Mouse (Mus musculus): ENCODE data around the gene Hoxa2. TPM values are rescaled to one million over a fixed set of nuclear protein-coding genes. Genes with fewer than 3 reads are reported as not detected.

Hoxa2 gene
- polyA plus RNA-seq, 1 experiment = 14.2 TPM

DNA sequence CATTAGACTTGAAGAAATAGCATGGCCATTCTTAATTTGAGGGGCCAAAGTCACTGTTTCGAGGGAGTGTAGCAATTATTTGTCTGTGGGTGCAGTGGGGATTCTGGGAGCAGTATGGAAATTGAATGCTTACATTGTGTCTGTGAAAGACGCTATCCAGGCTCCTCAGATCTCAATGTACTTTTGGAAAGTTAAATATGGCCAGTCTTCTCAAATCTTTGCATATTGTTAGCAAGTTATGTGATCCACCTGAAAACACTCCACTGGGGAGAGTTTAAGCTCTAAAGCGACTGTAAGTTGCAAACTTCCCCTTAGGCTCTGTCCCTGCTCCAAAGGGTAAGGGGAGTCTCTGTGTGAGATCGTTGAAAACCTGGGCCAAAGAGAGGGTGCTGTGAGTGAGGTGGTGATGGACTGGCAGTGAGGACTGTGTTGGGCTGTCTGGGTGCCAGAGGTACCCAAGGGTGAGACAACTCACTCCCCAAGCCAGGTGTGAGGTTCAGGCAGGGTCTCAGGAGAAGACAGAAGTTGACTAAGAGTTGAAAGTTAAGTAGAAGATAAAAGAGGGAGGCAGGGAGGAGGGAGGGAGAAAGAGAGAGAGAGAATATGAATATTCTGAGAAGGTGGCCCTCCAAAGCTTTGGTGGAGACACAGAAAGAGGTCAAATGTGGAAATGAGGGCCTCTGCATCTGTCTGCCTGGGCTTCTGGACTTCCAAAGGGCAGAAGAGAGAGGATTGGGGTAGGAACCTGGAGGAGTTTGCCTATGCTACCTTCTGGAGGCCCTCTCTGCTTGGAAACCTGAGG lies 42.5 kb upstream of the Hoxa2 start:
- TF ChIP-seq CTCF (IDR thresholded peaks at IDR 0.05; ENCODE audit: borderline replicate concordance, extremely low read depth, insufficient read depth, insufficient read length) = no peak
- TF ChIP-seq POLR2A (IDR thresholded peaks at IDR 0.05; ENCODE audit: borderline replicate concordance, extremely low read depth, insufficient read depth, insufficient read length, poor library complexity, severe bottlenecking) = no peak
- no peak for DNase-seq (ENCODE audit: low read depth)

DNA sequence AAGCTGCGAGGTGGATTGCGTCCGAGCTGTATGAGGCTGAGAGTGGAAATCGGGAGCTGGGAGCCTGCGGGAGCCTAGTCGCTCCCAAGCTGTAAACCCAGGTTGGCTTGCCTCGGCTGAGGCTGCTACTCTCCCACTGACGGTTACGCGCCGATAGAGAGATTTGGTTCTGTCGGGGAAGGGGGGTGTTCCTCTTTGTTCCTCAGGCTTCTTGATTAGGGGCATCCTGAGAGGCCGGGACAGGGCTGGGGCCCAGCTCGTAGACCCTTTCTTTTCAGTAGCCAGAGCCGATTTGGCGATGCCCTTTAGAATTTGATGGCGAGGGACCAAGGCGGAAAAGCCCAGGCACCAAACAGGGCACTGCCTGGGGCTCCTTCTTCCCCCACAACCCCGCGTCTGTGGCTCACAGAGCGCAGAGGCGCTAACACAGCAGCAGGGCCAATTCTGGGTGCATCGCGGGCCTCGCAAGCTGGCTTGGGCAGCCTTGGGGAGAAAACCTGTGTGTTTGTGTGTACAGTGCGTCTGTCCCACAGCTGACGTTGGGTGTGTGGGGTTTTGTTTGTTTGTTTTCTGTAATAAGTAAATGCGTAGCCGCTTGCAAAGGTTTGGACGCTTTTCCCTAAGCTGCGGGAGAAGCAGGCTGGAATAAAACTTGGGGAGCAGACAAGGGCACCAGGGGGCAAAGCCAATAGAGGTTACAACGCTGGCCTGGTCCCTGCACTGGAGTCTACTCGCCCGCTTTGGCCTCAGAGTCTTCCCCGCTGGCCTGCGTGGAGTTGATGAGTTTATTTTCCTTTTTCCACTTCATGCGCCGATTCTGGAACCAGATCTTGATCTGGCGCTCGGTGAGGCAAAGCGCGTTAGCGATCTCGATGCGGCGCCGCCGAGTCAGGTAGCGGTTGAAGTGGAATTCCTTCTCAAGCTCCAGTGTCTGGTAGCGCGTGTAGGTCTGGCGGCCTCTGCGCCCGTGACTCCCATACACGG lies 41.3 kb upstream of the Hoxa2 start:
- no peak for DNase-seq (ENCODE audit: low read depth)
- TF ChIP-seq CTCF (IDR thresholded peaks at IDR 0.05; ENCODE audit: borderline replicate concordance, extremely low read depth, insufficient read depth, insufficient read length) (no peak), POLR2A (IDR thresholded peaks at IDR 0.05; ENCODE audit: borderline replicate concordance, extremely low read depth, insufficient read depth, insufficient read length, poor library complexity, severe bottlenecking) (no peak)

DNA sequence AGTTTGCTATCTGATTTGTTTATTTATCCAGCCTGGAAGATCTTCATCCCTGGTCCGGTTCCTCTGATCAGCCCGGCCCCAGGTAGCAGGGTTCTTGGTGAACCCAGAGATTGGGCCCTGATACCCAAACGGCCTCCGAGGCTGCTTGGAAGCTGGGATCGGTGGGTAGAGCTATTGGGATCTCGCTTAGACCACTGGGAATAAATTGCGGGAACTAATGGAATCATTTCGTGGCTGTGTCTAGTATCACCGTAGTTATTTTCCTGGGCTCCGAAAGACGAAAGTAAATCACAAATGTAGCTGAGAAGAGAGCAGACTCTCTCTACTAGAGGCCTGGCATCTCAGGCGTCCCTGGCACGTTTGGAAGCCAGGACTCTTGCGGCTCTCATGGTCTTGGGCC lies 40.6 kb upstream of the Hoxa2 start:
- TF ChIP-seq POLR2A (IDR thresholded peaks at IDR 0.05; ENCODE audit: borderline replicate concordance, extremely low read depth, insufficient read depth, insufficient read length, poor library complexity, severe bottlenecking) (no peak), CTCF (IDR thresholded peaks at IDR 0.05; ENCODE audit: borderline replicate concordance, extremely low read depth, insufficient read depth, insufficient read length) (no peak)
- no peak for DNase-seq (ENCODE audit: low read depth)

DNA sequence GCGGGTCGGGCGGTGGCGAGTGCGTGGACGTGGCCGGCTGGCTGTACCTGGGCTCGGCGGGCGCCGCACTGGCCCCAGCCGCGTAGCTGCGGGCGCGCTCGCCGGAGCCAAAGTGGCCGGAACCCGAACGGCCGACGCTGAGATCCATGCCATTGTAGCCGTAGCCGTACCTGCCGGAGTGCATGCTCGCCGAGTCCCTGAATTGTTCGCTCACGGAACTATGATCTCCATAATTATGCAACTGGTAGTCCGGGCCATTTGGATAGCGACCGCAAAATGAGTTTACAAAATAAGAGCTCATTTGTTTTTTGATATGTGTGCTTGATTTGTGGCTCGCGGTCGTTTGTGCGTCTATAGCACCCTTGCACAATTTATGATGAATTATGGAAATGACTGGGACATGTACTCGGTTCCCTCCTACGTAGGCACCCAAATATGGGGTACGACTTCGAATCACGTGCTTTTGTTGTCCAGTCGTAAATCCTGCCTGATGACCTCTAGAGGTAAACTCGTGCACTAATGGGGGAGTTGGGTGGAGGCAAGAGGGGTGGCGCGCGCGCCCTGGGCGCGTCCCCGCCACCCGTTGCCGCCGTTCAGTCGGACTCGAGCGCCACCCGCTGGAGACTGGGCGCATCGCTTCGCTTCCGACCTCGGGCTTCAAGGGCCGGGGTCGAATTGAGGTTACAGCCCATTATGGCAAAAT lies 39.6 kb upstream of the Hoxa2 start, which contains the start of gene Hoxa5:
Gene Hoxa5 (minus strand): TSS at position 538 of the 703 bp plus-strand sequence.
- peak; percentile 71 for TF ChIP-seq CTCF (IDR thresholded peaks at IDR 0.05; ENCODE audit: borderline replicate concordance, extremely low read depth, insufficient read depth, insufficient read length)
- no peak for TF ChIP-seq POLR2A (IDR thresholded peaks at IDR 0.05; ENCODE audit: borderline replicate concordance, extremely low read depth, insufficient read depth, insufficient read length, poor library complexity, severe bottlenecking)
- no peak for DNase-seq (ENCODE audit: low read depth)

DNA sequence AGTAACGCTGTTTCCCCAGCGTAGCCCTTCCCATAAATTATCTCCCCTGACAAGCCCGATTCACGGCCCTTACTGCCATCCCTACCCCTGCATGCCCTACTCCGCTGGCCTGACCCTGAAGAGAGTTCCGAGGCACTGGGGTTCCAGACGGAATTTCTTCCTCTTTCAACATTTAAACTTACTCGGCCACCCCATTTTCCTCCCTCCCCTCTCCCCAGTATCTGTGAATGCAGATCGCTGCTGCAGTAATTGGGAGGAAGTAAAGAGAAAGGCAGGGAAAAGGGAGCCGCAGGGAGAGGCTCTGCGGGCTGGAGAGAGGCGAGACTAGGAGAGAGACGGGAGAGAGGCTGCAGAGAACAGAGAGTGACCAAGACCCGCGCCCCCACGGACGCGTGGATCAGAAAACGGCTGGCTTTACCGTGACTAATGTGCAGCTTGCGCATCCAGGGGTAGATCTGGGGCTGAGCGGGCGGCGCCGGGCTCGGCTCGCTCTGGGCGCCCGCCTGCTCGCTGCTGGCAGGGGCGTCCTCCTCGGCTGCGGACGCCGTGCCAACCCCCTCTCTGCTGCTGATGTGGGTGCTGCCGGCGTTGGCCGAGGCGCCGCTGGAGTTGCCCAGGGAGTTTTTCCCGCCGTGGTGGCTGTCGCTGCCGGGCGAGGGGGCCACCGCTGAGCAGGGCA lies 38.9 kb upstream of the Hoxa2 start:
- DNase-seq (ENCODE audit: low read depth) = no peak
- no peak for TF ChIP-seq CTCF (IDR thresholded peaks at IDR 0.05; ENCODE audit: borderline replicate concordance, extremely low read depth, insufficient read depth, insufficient read length)
- no peak for TF ChIP-seq POLR2A (IDR thresholded peaks at IDR 0.05; ENCODE audit: borderline replicate concordance, extremely low read depth, insufficient read depth, insufficient read length, poor library complexity, severe bottlenecking)

DNA sequence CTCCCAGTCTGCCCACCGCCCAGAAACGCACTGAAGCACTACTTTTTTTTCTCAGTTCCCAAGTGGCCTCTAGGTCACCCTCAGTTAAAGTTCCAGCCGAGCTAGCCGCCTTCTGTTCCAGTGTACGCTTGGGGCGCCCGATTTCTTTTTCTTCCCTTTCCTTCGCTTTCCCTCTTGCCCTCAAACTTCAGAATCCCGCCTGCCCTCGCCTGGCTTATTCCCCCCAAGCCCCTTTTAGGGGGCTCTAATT lies 38.4 kb upstream of the Hoxa2 start:
- no peak for DNase-seq (ENCODE audit: low read depth)
- TF ChIP-seq CTCF (IDR thresholded peaks at IDR 0.05; ENCODE audit: borderline replicate concordance, extremely low read depth, insufficient read depth, insufficient read length) = no peak
- no peak for TF ChIP-seq POLR2A (IDR thresholded peaks at IDR 0.05; ENCODE audit: borderline replicate concordance, extremely low read depth, insufficient read depth, insufficient read length, poor library complexity, severe bottlenecking)

DNA sequence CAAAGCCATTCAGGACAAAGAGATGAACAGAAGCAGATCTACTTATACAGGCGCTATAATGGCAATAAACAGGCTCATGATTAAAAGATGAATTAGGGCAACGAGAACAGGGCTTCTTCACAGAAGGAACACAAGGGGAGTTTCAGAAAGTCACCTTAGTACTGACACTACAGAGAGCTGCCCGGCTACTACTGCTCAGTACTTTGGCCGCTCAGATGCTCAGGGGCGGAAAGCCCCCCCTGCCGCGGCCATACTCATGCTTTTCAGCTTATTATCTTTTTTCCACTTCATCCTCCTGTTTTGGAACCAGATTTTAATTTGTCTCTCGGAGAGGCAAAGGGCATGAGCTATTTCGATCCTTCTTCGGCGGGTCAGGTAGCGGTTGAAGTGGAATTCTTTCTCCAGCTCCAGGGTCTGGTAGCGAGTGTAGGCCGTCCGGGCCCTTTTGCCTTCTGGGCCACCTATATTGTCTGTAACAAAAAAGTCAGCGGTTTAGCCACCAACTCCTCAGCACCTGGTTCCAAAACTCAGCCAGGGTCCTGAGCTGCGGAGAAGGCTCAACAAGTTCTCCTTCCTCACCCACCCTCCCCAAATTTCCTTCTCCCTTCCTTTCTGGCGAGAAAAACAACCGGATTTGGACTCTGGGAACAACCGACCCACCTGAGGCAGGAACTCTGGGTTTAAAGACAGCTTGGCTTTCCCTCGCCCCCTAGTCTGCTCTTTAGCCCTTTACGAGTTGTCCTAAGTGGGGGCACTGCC lies 37.9 kb upstream of the Hoxa2 start:
- DNase-seq (ENCODE audit: low read depth) = no peak
- no peak for TF ChIP-seq CTCF (IDR thresholded peaks at IDR 0.05; ENCODE audit: borderline replicate concordance, extremely low read depth, insufficient read depth, insufficient read length)
- no peak for TF ChIP-seq POLR2A (IDR thresholded peaks at IDR 0.05; ENCODE audit: borderline replicate concordance, extremely low read depth, insufficient read depth, insufficient read length, poor library complexity, severe bottlenecking)

DNA sequence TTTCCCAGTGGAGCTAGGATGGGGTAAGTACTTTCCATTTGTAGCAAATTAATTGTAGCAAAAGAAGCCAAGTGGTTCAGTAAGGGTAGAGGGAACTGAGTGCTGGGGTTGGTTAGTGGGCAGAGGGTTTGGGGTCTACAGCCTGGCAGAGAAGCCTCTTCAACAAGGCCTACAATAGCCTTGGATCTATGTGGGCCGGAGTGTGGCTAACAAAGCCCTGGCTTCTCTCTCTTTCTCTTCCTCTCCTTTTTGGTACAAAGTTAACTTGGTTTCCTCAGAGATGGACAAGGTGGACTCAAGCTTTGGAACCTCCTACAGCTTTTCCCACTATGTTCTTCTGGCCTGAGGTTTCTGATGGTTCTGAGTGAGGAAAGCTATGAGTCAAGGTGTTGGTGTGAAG lies 36.6 kb upstream of the Hoxa2 start:
- no peak for DNase-seq (ENCODE audit: low read depth)
- TF ChIP-seq POLR2A (IDR thresholded peaks at IDR 0.05; ENCODE audit: borderline replicate concordance, extremely low read depth, insufficient read depth, insufficient read length, poor library complexity, severe bottlenecking) = no peak
- no peak for TF ChIP-seq CTCF (IDR thresholded peaks at IDR 0.05; ENCODE audit: borderline replicate concordance, extremely low read depth, insufficient read depth, insufficient read length)

DNA sequence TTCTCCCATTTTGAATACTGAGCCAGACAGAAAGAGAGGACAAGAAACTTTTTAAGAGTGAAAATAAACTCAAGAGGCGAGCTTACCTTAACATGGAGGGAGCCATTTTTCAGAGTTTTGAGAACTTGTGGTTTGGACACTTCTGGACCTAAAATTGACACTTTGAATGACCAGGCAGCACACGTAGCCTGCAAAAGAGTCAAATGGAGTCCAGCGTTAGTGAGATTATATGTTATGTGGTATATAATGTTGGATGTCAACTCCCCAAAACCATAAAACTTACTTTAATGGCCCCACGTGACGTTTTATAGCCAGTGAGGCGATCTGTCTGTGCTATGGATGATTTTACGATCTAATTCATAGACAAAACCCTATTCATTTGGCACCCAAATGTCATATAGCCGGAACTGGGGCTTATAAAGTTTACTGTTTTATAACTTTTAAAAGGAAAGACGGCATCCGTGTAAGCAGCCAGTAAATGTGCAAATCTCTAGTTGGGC lies 36.2 kb upstream of the Hoxa2 start:
- TF ChIP-seq POLR2A (IDR thresholded peaks at IDR 0.05; ENCODE audit: borderline replicate concordance, extremely low read depth, insufficient read depth, insufficient read length, poor library complexity, severe bottlenecking) (no peak), CTCF (IDR thresholded peaks at IDR 0.05; ENCODE audit: borderline replicate concordance, extremely low read depth, insufficient read depth, insufficient read length) (no peak)
- DNase-seq (ENCODE audit: low read depth) = no peak
